Mouse (Mus musculus) kidney, postnatal 36 days (tissue): ENCODE measurements around the gene Fry.
"Not testable (repeated sequence)": the region's sequence is repeated elsewhere in the genome, so short reads cannot be mapped to it uniquely, and the experiment has no call there.

Source experiments
- DNase-seq, 2 experiments: peaks; one replicate each; pipeline ENCODE4 v3.0.0; 2021 to 2022; ENCODE audit warnings: mixed read lengths in 2 of 2

Fry gene

DNA sequence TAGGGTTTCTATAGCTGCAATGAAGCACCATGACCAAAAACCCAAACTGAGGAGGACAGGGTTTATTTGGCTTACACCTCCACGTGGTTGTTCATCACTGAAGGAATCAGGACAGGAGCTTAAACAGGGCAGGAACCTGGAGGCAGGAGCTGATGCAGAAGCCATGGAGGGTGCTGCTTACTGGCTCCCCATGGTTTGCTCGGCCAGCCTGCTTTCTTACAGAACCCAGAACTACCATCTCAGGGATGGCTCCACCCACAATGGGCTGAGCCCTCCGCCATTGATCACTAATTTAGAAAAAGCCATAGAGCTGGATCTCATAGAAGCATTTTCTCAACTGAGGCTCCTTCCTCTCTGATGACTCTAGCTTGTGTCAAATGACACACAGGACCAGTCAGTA is 346.3 kb downstream of the Fry start:
- DNase-seq: no peak

DNA sequence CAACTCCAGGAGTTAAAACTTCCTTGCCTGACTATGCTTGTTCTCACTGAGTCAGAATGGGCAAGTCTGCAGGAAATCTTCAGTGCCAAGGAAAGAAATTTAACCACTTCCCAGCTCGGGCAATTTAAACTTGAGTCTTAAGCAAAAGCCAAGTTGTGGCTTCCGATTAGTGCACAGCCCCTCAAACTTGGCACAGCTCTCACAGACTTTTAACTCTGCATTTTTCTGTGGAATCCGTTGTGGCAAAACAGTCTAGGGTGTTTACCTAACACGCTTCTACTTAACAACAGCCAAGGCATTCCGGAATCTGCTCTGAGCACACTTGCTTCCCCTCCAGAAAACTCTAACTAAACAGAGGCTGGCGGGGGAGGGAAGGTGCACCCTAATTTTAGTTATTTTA is 346.8 kb downstream of the Fry start:
- DNase-seq: peak in 1 of 2 experiments; percentile 17

DNA sequence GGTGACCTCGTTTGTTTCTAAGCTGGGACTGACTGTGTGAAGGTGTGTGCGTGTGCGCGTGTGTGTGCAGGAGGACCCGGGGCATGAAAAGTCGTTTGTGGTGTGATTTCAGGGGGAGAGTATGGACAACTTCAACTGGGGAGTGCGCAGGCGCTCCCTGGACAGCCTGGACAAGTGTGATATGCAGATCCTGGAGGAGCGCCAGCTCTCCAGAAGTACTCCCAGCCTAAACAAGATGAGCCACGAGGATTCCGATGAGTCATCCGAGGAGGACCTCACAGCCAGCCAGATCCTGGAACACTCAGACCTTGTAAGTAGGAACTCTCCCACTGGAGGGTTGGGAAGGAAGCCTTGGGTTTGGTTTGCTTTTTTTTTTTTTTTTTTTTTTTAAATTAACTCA is 347.7 kb downstream of the Fry start:
- peak; percentile 86 to 95 for DNase-seq

DNA sequence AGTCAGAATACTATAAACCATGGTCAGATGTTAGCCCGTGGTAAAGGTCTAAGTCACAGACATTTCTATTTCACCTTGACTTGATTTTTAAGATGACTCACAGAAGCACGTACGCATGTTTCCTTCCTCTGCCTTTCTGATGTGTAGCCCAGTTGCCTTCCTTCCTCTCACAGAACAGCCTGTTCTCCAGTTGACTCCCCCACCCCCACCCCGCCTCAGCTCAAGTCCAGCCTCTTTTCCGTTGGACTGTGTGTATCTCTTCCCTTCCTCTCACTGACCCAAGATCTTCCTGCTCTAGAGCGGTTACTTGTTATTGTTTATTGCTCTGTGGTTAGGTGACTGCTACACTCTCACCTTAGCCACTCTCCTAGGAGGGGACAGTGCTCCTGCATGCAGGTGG is 350.0 kb downstream of the Fry start:
- DNase-seq: peak; percentile 47 to 75

DNA sequence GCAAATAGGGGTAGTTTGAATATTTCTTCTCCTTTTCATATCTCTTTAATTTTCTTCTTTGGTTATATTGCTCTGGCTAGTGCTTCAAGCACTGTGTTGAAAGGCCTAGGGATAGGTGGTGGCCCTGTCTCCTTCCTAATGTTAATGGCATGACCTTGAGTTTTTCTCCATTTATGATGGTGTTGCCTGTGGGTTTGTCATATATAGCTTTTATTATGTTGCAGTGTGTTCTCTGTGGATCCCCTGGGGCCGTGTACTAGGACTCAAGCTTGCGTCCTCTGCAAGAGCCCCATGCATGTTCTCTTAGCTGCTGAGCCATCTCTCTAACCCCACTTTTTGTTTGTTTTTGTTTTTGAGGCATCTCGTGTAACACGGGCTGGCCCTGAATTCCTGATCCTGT is 358.9 kb downstream of the Fry start:
- no peak for DNase-seq

DNA sequence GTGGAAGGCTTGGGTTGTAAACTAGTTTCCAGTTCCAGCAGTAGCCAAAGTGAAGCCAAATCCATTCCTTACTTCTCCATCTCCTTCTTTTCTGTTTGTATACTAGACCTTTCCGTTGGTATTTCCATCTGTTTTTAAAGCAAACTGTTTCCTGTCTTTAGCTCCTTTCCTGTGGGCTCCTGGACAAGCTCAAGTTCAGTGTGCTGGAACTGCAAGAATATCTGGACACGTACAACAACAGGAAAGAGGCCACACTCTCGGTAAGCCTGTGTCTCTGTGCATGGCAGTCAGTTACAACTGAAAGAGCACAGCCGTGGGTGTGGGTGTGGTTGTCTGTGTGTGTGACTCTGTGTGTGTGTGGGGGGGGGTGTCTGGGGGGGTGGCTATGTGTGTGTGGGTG is 360.2 kb downstream of the Fry start:
- peak in 1 of 2 experiments; percentile 18 for DNase-seq

DNA sequence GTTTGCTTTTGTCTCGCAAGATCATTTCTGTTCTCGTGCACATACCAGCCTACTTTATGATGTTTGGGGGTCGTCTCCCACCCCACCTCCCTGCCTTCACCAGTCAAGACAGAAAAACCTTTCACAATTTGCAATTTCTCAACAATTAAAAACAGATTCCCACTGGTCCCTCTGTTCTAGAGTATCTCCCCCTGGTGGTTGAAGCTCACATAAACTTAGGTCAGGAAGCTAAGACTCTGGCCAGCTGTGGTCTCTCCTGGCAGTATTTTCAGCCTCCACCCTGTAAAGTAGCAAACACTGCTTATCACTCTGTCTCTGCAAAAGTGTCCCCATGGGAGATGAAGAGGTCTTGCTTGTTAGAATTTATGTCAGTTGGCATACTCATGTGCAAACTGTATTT is 366.8 kb downstream of the Fry start:
- DNase-seq: peak; percentile 53 to 62

DNA sequence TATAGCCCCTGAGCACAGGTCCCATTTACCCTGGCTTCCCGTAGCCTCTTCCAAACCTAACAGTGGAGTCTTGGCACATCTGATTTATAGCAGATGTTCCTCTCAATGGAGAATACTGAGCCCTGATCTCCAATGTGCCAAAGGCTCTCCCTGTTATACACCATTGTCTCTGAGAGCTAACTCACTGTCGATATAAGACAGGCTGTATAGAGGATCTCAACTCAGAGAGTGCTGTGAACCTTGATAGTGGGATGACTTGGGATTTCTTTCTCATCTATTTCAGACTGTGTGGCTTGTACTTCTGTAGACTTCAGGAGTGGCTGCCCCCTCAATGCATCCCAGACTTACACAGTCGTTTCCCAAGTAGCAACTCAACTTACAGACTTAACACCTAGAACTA is 371.8 kb downstream of the Fry start:
- DNase-seq: no peak

DNA sequence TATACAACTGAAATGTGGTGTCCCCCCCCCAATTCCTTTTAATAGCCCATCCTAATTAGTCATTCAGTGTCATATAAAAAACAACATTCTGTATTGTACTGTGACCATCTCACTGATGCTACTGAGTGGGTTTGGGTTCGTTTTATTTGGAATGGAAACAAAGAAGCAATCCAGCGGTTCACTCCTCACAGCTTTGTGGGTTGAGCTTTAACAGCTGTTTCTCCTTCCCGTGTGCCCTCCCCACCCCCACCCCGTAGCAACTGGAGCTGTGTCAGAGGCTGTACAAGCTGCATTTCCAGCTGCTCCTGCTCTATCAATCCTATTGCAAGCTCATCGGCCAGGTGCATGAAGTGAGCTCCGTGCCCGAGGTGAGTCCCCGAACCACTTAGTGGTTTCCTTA is 372.4 kb downstream of the Fry start:
- DNase-seq: no peak

DNA sequence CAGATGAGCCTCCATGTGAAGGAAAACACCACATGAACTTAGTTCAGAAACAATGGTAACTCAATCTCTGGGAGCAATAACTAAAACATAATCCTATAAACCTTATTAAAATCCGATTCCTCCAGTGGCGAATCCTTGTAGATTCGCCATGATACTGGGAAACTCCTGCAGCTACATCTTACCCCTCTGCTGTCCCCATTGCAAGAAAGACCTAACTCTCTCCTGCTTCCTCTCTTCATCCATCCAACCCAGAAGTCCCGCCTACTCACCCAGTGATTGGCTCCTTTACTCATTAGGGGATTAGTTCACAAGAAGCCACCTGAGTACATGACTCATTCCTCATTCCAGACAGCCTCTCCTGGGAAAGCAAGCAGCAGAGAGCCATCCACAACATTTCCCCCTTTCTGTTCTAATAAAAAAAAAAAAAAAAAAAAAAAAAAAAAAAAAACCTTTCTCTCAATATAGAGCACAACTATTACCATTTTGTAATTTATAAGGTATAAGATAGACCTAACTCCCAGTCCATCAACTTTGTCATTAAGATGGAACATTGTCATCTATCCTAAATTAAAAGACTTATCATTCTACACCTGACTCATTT is 373.2 kb downstream of the Fry start:
- DNase-seq: not testable (repeated sequence)

DNA sequence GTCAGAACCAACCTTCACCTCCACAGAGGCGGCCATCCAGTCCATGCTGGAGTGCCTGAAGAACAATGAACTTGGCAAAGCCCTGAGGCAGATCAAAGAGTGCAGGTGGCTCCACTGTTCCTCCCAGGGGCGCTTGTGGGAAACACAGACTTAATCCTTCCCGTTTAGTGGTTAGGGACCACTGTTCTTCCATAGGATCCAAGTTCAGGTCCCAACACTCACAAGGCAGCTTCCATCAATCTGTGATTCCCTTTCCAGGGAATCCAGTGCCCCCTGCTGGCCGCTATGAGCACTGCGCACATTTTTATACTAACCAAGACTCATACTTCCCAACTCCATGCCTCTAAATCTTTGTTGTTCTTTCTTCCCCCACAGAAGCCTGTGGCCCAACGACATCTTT is 377.3 kb downstream of the Fry start:
- peak; percentile 7 to 67 for DNase-seq

DNA sequence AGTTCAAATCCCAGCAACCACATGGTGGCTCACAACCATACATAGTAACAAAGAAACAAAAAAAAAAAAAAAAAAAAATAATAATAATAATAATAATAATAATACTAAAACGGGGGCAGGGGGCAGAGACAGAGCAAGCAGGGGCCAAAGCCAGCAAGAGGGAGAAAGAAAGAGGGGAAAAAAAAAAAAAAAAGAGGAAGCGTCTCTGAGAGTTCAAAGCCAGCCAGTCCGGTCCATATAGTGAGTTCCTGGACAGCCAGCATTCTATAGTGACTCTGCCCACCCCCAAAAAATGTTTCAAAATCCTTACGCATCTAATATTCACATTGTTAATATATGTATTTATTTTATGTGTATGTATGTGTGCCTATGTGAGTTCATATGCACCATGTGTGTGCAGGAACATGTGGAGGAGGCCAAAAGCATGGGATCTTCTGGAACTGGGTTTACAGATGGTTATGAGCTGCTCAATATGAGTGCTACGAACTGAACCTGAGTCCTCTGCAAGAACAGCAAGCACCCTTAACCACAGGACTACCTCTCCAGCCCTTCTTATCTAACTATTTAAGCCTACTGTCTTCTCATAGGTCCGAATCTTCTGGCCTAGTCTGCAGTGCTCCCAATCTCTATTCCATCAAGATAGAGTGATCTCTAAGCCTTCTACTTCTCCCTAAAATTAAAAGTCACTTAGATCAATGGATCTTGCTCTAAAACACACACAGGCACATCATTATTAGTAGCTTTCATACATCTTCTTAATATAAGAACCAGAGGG is 392.2 kb downstream of the Fry start:
- no peak for DNase-seq

DNA sequence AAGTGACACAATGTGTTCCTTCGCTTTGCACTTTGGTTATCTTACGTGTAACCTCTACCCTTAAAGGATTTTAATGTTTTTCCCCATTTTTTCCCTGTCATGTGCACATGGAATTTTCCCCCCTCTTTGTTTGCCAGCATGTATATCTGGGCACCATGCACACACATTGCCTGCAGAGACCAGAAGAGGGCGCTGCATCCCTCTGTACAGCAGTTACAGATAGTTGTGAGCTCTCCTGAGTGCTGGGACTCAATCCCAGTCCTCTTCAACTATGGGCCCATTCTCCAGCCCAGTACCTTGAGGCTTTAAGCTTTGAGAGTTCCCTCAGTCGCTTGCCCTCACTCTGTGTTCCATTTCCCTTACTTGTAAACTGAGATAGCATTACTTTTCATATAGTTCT is 394.8 kb downstream of the Fry start:
- no peak for DNase-seq

DNA sequence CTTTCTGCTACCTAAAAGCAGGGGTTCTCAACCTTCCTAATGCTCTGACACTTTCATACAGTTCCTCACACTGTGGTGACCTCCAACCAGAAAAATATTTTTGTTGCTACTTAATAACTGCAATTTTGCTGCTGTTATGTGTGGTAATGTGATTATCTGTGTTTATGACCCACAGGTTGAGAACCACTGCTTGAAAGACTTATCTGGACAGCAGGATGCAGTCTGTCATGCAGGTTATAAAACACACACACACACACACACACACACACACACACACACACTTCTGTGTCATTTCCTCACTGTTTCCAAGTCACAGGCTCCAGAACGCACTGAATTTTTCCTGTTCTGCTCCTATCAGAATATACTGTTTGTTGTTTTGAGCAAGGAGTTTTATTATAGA is 395.6 kb downstream of the Fry start:
- no peak for DNase-seq

DNA sequence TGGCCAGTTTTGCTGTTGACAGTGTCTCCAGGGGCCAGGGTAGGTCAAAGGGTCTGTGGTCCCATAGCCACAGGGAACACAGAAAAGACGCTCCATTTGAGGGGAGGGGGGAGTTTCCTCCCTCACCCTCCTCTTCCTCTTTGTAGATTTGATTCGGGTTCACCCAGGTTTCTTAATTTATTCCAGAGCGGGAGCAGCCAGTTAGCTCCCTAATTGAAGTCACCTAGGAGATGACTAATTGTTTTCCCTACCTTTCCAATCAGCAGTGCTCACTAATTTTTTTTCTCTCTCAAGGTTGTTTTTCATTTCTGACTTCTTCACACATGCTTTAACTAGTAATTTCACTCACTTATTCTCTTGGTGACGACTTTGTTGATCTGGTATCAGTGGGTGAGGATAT is 399.6 kb downstream of the Fry start, which contains the start of gene Zar1l:
Gene Zar1l (minus strand): TSS at position 101 of the 400 bp plus-strand sequence.
- DNase-seq: no peak

DNA sequence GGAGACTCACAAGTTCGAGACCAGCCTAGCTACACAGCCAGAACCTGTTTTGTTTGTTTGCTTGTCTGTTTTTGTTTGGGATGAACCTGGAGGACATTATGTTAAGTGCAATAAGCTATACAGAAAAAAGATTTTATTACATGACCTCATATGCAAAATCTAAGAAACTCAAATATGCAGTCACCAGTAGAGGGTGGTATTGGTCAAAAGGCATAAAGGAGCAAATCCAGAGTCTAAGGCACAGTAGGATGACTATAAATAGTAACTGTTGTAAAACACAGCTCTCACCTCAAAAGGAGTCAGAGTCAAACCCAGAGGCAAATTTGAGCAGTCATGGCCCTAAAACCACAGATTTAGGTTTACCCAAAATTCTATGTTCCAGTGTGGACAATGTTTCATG is 401.1 kb downstream of the Fry start:
- DNase-seq: peak in 1 of 2 experiments; percentile 20

DNA sequence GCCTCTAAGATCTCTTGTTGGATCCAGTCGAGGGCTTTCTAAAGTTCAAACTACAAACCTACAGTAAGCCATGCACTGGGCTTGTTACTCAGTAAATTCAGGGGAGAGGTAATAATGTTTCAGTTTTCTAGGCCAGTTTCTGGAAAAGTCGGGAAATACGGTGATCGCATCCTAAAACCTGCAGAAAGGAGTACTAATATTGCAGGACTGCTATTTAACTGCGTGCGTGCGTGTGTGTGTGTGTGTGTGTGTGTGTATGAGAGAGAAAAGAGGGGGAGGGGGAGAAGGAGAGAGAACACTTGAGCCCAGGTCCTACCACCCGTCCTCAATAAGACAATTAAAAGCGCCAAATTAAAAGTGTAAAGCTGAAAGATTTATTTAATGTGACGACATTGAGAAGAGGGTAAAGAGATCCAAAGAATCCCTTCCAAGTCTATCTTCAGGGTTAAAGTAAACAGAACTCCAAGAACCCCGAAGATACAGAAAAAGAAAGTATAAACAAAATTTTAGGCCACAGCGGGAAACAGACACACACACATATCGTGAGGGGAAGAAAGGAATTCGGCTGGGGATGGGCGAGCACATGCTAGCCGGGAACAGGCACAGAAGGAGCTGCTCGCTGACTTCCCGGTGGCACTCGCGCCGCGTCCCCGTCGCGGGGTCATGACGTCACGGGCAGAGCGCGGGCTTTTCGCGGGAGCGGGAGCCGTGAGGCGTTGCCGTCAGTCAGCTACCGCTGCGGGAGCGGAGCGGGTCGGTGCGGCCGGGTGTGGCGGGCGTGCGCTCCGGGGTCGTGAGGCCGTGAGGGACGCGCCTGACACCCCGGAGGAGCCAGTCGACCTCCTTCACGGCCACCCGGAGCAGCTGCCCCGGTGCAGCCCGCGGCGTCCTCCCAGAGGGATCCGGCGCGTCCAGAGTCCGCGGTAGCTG is 403.8 kb downstream of the Fry start, which contains the start of gene Brca2:
Gene Brca2 (plus strand): TSS at position 694 of the 930 bp plus-strand sequence.
- peak; percentile 88 to 96 for DNase-seq

DNA sequence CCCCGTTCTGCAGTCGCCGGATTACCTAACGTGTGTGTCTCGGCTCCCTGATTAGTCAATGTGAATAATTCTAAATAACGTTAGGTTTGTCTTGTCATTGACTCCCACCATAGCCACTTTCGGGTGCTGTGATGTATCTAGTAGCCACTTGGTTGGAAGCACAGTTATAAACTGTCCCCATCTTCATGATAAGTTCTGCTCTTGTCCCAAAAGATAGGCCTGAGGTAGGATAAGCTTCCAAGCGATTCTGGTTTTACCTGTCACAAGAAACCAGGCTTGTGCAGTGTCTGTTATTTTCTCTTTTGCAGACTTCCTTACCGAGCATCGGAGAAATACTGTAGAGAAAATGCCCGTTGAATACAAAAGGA is 404.4 kb downstream of the Fry start:
- no peak for DNase-seq

DNA sequence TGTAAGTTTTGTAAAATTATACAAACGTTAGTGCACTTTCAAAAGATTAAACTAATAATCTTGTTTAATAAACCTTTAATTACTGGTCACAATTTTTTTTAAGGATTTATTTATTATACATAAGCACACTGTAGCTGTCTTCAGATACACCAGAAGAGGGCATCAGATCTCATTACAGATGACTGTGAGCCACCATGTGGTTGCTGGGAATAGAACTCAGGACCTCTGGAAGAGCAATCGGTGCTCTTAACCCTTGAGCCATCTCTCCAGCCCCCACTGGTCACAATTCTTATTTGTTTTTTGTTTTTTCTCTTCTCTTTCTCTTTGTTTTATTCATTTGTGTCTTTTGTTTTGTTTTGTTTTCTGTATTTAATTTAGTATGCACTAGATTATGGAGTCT is 406.8 kb downstream of the Fry start:
- no peak for DNase-seq

DNA sequence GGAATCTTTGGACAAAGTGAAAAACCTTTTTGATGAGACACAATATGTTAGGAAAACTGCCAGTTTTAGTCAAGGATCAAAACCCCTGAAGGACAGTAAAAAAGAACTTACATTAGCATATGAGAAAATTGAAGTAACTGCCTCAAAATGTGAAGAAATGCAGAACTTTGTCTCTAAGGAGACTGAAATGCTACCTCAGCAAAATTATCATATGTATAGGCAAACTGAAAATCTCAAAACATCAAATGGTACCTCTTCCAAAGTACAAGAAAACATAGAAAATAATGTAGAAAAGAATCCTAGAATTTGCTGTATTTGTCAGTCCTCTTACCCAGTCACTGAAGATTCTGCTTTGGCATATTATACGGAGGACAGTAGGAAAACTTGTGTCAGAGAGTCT is 422.9 kb downstream of the Fry start:
- DNase-seq: no peak

DNA sequence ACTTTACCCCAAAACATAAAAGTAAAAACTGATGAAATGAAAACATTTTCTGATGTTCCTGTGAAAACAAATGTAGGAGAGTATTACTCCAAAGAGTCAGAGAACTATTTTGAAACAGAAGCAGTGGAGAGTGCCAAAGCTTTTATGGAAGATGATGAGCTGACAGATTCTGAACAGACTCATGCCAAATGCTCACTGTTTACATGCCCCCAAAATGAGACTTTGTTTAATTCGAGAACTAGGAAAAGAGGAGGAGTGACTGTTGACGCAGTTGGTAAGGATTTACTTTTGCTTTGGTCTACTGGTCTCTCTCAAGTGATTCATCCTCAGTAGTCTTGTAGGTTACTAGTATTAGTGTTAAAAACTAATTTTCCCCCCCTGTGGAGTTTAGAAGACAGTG is 424.7 kb downstream of the Fry start:
- DNase-seq: no peak
